Mouse (Mus musculus) CH12.LX (cell line): ENCODE results near the gene Plk3. TPM values are rescaled to one million over a fixed set of nuclear protein-coding genes. Genes with fewer than 3 reads are reported as not detected.

Experiments used
- DNase-seq: peaks from one replicate; pipeline ENCODE4 v3.0.0-alpha.2; 2013; ENCODE audit errors: extremely low read depth
- H3K27ac ChIP-seq: 2 replicates; pipeline ENCODE4 v1.5.1; 2012; ENCODE audit warnings: low read depth, mild to moderate bottlenecking, control low read depth, moderate library complexity; ENCODE audit not compliant: insufficient read depth
- H3K27me3 ChIP-seq: replicated peaks from 2 replicates; pipeline ENCODE3; 2012; ENCODE audit warnings: inconsistent platforms
- H3K36me3 ChIP-seq, 2 experiments: replicated peaks in 1 of 2; 2 replicates each; pipeline versions ENCODE3 to v1.6.1; 2012; ENCODE audit warnings: inconsistent platforms in 1 of 2, low read length in 1 of 2, mild to moderate bottlenecking in 1 of 2, mixed read lengths in 1 of 2, moderate library complexity in 1 of 2; ENCODE audit not compliant: control insufficient read depth in 1 of 2, insufficient read depth in 1 of 2
- H3K4me1 ChIP-seq, 2 experiments: 2 replicates each; pipeline ENCODE4 v1.6.1; 2012; ENCODE audit warnings: inconsistent platforms in 1 of 2, moderate library complexity in 1 of 2; ENCODE audit not compliant: insufficient read depth in 2 of 2, control insufficient read depth in 1 of 2
- H3K4me2 ChIP-seq: 2 replicates; pipeline ENCODE4 v1.6.1; 2012; ENCODE audit warnings: low read depth, mild to moderate bottlenecking, control low read depth; ENCODE audit not compliant: poor library complexity, insufficient read depth, severe bottlenecking
- H3K4me3 ChIP-seq, 3 experiments: fragments of 150-350 bp in 1 of 3; sonication (generic) in 1 of 3; replicated peaks in 1 of 3; 2 replicates each; pipeline versions ENCODE3 to v1.5.1; 2011 to 2012; ENCODE audit warnings: low read depth in 2 of 3, low read length in 2 of 3, mild to moderate bottlenecking in 2 of 3, moderate library complexity in 2 of 3, control low read depth in 1 of 3, improper control_type of control experiment in 1 of 3, inconsistent platforms in 1 of 3, mixed read lengths in 1 of 3; ENCODE audit not compliant: poor library complexity in 1 of 3
- H3K79me2 ChIP-seq: replicated peaks from 2 replicates; pipeline ENCODE4 v1.6.1; 2012; ENCODE audit warnings: mild to moderate bottlenecking, moderate library complexity; ENCODE audit not compliant: control insufficient read depth, poor library complexity, insufficient read depth, severe bottlenecking; ENCODE audit errors: extremely low read depth
- H3K9ac ChIP-seq: 2 replicates; pipeline ENCODE4 v1.6.1; 2012; ENCODE audit warnings: low read depth, mild to moderate bottlenecking, control low read depth, moderate library complexity; ENCODE audit not compliant: insufficient read depth
- H3K9me3 ChIP-seq: replicated peaks from 2 replicates; pipeline ENCODE3; 2012; ENCODE audit warnings: low read length, inconsistent platforms, mixed read lengths
- BHLHE40 ChIP-seq: IDR thresholded peaks from 2 replicates; pipeline ENCODE4 v1.6.1; 2011; ENCODE audit warnings: mild to moderate bottlenecking, low read depth, low read length, improper control_type of control experiment
- ELF1 ChIP-seq: IDR thresholded peaks from 2 replicates; pipeline ENCODE4 v1.6.1; 2014; ENCODE audit warnings: low read depth, mild to moderate bottlenecking, inconsistent platforms, low read length, improper control_type of control experiment
- GABPA ChIP-seq: IDR thresholded peaks from 2 replicates; pipeline ENCODE4 v1.6.1; 2012; ENCODE audit warnings: low read depth, low read length, improper control_type of control experiment, inconsistent platforms; ENCODE audit not compliant: insufficient replicate concordance
- HCFC1 ChIP-seq: IDR thresholded peaks from 2 replicates; pipeline ENCODE4 v1.6.1; 2012; ENCODE audit warnings: low read depth, mild to moderate bottlenecking, inconsistent platforms, low read length, improper control_type of control experiment
- IRF4 ChIP-seq: IDR thresholded peaks from 2 replicates; pipeline ENCODE4 v1.6.1; 2014; ENCODE audit warnings: low read depth, mild to moderate bottlenecking, inconsistent platforms, low read length, improper control_type of control experiment
- MAX ChIP-seq: IDR thresholded peaks from 2 replicates; pipeline ENCODE4 v1.6.1; 2011; ENCODE audit warnings: low read length, improper control_type of control experiment
- MAZ ChIP-seq: IDR thresholded peaks from 2 replicates; pipeline ENCODE4 v1.6.1; 2012; ENCODE audit warnings: low read depth, mild to moderate bottlenecking, inconsistent platforms, low read length, improper control_type of control experiment, moderate library complexity
- MEF2A ChIP-seq: IDR thresholded peaks from 2 replicates; pipeline ENCODE4 v1.6.1; 2014; ENCODE audit warnings: low read depth, mild to moderate bottlenecking, inconsistent platforms, low read length, improper control_type of control experiment, borderline replicate concordance
- NELFE ChIP-seq: IDR thresholded peaks from 2 replicates; pipeline ENCODE4 v1.6.1; 2011; ENCODE audit warnings: low read depth, low read length, improper control_type of control experiment
- PAX5 ChIP-seq: IDR thresholded peaks from 2 replicates; pipeline ENCODE4 v1.6.1; 2012; ENCODE audit warnings: low read length, inconsistent platforms, mixed read lengths
- POLR2AphosphoS2 ChIP-seq: IDR thresholded peaks from 2 replicates; pipeline ENCODE4 v1.6.1; 2011; ENCODE audit warnings: low read depth, low read length, improper control_type of control experiment
- RAD21 ChIP-seq: IDR thresholded peaks from 2 replicates; pipeline ENCODE4 v1.6.1; 2011; ENCODE audit warnings: low read depth, mild to moderate bottlenecking, low read length, improper control_type of control experiment, moderate library complexity
- RCOR1 ChIP-seq: conservative IDR thresholded peaks from 2 replicates; pipeline ENCODE4 v1.6.1; 2012; ENCODE audit warnings: low read depth, mild to moderate bottlenecking, inconsistent platforms, low read length, improper control_type of control experiment
- TBP ChIP-seq: conservative IDR thresholded peaks from 2 replicates; pipeline ENCODE4 v1.6.1; 2011; ENCODE audit warnings: low read depth, low read length, improper control_type of control experiment
- TCF12 ChIP-seq: IDR thresholded peaks from 2 replicates; pipeline ENCODE4 v1.6.1; 2014; ENCODE audit warnings: low read depth, mild to moderate bottlenecking, inconsistent platforms, low read length, improper control_type of control experiment
- UBTF ChIP-seq: IDR thresholded peaks from 2 replicates; pipeline ENCODE4 v1.6.1; 2012; ENCODE audit warnings: low read depth, mild to moderate bottlenecking, inconsistent platforms, low read length, improper control_type of control experiment, moderate library complexity
- ZNF384 ChIP-seq: IDR thresholded peaks from 2 replicates; pipeline ENCODE4 v1.6.1; 2012; ENCODE audit warnings: low read depth, low read length, improper control_type of control experiment, inconsistent platforms
- dilution Hi-C: fragments of 300-500 bp; cut with MboI; formaldehyde crosslinking; loops from 2 replicates; pipeline ENCODE4 v1.14.3; 2020; ENCODE audit warnings: low sequenced_read_pairs; ENCODE audit not compliant: extremely low pct_unique_long_range_greater_than_20kb, extremely low pct_ligation_motif_present
- in situ Hi-C: fragments of 300-500 bp; cut with MboI; formaldehyde crosslinking; loops from 3 replicates; pipeline ENCODE4 v1.14.3; 2019; ENCODE audit warnings: low sequenced_read_pairs, low pct_ligation_motif_present, low pct_unique_long_range_greater_than_20kb, mixed read lengths
- polyA plus RNA-seq: library from polyadenylated mRNA; unstranded; fragments of >175 nt; gene quantifications from 2 replicates; pipeline ENCODE4 v1.2.1, GENCODE M21; 2012; ENCODE audit warnings: low read depth; ENCODE audit not compliant: insufficient read length
- total RNA-seq, 2 experiments: library from RNA; depleted of rRNA; stranded (reverse); fragments of 300-350 nt in 1 of 2; fragments of >200 nt in 1 of 2; gene quantifications; 2 replicates each; pipeline ENCODE4 v1.2.3; 2012 to 2014

Gene Plk3
- total and polyA plus RNA-seq, 3 experiments, result 8.8 to 18.5 (median 12.0) TPM

GRCm38 (mm10) chr4:117107813-117108523 is 25.8 kb downstream of the Plk3 start:
- Histone ChIP-seq H3K27ac (no peak overlapping the region), H3K36me3 (no peaks in the 10 kb centered on the region), H3K27me3 (no peaks in the 10 kb centered on the region), H3K4me2 (no peak overlapping the region), H3K9me3 (no peaks in the 10 kb centered on the region), H3K9ac (no peak overlapping the region), H3K79me2 (no peaks in the 10 kb centered on the region), H3K4me1 (peaks cover 0 to 11% of the 10 kb centered on the region in 2 experiments; a peak in 2 of 4 replicates), H3K4me3 (no peak overlapping the region)
- no peak for DNase-seq
- in situ Hi-C loops, result no loop called here
- TF ChIP-seq UBTF, result no peak
- TF ChIP-seq HCFC1, result no peak
- no peak for TF ChIP-seq TBP
- no peak for TF ChIP-seq RCOR1
- no peak for TF ChIP-seq GABPA
- no peak for TF ChIP-seq ELF1
- TF ChIP-seq IRF4, result no peak
- TF ChIP-seq PAX5, result no peak
- TF ChIP-seq POLR2AphosphoS2, result no peak
- TF ChIP-seq MEF2A, result no peak
- TF ChIP-seq TCF12, result no peak
- dilution Hi-C loops, result no loop called here

GRCm38 (mm10) chr4:117105127-117105526 is 28.6 kb downstream of the Plk3 start:
- no peak overlapping the region for H3K27ac ChIP-seq
- no peaks in the 10 kb centered on the region for H3K79me2 ChIP-seq
- no peaks in the 10 kb centered on the region for H3K36me3 ChIP-seq
- H3K27me3 ChIP-seq, result no peaks in the 10 kb centered on the region
- H3K9ac ChIP-seq, result no peak overlapping the region
- TF ChIP-seq POLR2AphosphoS2 (no peak), PAX5 (no peak), TBP (no peak), RAD21 (no peak), NELFE (no peak), MAZ (no peak), MAX (no peak), BHLHE40 (no peak), ZNF384 (no peak)
- dilution Hi-C loops (no loop called here), in situ Hi-C loops (no loop called here)
- H3K4me2 ChIP-seq, result no peak overlapping the region
- DNase-seq, result no peak
- no peaks in the 10 kb centered on the region for H3K9me3 ChIP-seq
- H3K4me3 ChIP-seq, result no peak overlapping the region
- H3K4me1 ChIP-seq, result peaks cover 0 to 9% of the 10 kb centered on the region in 2 experiments; a peak in 2 of 4 replicates
